Mouse (Mus musculus): ENCODE data around the gene Gm9918. TPM values are rescaled to one million over a fixed set of nuclear protein-coding genes. Genes with fewer than 3 reads are reported as not detected.
"Not testable (repeated sequence)": the region's sequence is repeated elsewhere in the genome, so short reads cannot be mapped to it uniquely, and the experiment has no call there.

The Gm9918 gene
- polyA plus RNA-seq (2016; fragmentation: Nextera tagmentation; extraction: Ambion mirVana): 0.99 and 1.1 TPM in 2 replicates

DNA sequence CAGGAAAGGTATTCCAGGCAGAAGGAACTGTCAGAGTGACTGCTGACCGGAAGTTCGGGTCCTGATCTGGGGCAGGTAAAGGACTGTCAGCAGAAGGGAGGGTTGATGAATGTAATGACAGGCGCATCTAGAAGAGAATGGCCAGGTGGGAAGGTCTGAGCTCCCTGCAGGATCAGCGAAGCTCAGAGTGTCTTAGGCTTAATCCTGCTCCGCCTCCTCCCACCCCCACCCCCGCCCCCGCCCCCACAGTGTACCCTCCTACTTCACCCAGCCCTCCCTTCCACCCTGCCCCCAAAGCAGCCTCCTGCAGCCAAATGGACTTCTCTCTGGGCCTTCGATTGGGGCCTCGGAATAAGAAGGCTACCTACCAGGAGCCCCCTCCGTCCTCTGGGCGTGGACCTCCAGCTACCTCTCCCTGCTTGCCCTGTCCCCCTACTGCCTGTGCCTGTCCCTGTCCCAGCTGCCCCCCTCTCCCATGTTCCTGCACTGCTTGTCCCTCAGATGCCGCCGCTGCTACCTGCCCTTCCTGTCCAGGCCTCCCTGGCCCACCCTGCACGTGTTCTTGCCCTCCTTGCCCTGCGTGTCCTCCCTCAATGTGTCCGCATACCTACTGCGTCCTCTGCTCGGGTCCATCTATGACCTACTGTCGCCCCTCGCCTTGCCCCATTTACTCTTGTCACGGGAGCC lies at the start of gene Gm9918:
TSS of gene Gm9918 (plus strand) at position 290 of the 687 bp plus-strand sequence.
- H3K9ac ChIP-seq: peak within 1 kb of the TSS; percentile 52
- peak within 1 kb of the TSS; percentile 55 for H3K4me2 ChIP-seq (replicated peaks)
- no peaks in the 10 kb centered on the region for H3K36me3 ChIP-seq
- peak; percentile 57; the same call in 1 of the 2 replicates for ATAC-seq (ENCODE audit: insufficient number of reproducible peaks, insufficient read depth, low FRiP score, low TSS enrichment)
- H3K27ac ChIP-seq: no peak within 1 kb of the TSS
- peaks cover 20% of the 10 kb centered on the region for H3K4me1 ChIP-seq
- no peaks in the 10 kb centered on the region for H3K9me3 ChIP-seq
- H3K27me3 ChIP-seq: no peaks in the 10 kb centered on the region
- WGBS: 7% methylated on average over 21 of the region's 21 CpGs
- H3K4me3 ChIP-seq: peak within 1 kb of the TSS; percentile 35

DNA sequence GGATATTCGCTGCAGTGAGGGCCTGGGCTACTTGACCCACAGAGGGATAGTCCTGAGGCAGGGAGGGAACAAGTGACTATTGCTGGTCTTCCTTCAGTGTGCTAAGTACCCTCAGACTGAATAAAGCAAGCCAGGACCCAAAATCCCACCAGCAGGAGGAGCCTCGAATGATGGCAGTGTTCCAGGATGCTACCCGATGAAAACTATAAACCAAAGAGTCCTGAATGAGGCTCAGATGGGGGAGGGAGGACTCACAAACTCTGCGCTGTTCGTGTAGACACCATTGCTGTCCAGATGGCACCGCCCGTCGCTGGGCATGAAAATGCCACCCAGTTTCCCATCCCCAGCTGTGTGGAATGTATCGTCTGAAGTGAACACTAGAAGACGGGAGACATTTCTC lies 48.0 kb upstream of the Gm9918 start:
- 61% methylated on average over 10 of the region's 10 CpGs for WGBS
- no peaks in the 10 kb centered on the region for H3K9me3 ChIP-seq
- no peak overlapping the region for H3K4me2 ChIP-seq (replicated peaks)
- no peak for ATAC-seq (ENCODE audit: insufficient number of reproducible peaks, insufficient read depth, low FRiP score, low TSS enrichment)
- H3K36me3 ChIP-seq: 0 out of 2 replicates have a peak, but pooled peaks cover 4% of the 10 kb centered on the region
- H3K4me1 ChIP-seq: peaks cover 13% of the 10 kb centered on the region; the same call in 1 of the 2 replicates
- no peak overlapping the region for H3K4me3 ChIP-seq
- H3K27ac ChIP-seq: no peak overlapping the region
- H3K9ac ChIP-seq: no peak overlapping the region
- peaks cover 14% of the 10 kb centered on the region for H3K27me3 ChIP-seq

DNA sequence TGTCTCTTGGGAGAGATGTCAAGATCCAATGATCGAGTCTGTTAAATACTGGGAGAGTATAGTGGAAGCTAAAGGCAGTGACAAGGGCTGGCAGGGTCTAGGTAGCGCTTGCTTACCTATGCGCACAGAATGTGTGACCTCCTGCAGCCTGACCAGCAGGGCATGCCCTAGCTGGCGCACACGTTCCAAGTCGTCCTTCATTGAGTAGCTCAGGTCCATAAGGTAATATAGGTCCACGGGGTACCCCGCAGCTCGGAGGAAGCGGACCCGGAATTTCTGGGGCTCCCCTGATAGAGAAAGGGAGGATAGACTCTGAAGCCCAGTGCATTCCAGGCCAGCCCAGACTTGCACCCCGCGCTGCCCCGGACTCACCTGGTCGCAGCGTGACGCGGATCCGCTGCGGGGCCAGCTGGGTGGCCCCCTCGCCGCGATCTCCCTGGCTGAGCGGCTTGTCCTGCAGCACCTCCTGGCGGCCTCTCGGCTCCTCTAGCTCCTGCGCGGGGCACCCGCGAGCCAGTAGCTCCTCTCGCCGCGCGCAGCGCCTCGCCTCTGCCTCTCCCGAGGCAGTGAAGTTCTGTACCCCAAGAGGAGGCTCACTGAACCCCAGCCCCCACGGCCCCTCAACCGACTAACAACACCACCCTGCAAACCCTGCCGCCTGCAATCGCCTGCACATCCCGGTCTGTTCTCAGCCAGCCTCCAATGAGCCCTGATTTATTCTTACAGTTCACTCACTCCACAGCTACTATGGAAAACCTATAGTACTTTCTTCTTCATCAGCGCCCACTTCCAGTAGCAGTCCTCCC lies 46.0 kb upstream of the Gm9918 start:
- peak; percentile 85 for ATAC-seq (ENCODE audit: insufficient number of reproducible peaks, insufficient read depth, low FRiP score, low TSS enrichment)
- WGBS: 3% methylated on average over 43 of the region's 43 CpGs

DNA sequence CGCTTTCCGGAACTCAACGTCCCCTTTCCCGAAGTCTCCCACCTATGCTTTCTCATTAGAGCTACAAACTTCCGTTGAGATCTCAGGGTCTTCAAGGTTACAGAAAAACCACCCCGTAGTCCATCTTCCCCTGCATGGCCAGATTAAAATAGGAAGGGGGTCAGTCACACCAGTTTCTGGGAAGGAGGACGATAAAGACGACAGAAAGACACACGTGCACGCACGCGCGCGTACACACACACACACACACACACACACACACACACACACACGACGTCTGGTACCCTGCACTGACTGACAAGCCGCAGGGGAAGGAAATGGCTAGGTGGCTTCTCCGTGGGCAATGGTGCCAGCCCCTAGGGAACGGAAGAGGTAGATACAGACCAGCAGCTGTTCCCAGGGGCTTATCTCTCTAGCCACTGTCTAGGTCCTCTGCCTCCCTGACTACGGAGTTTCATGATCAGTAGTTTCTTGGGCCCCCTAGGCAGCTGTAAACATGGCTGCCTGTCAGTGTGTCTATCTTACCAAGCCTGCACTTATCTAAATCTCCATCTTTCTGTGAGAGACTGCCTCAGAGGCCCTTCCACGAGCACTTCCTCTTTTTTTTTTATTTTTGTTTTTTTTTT lies 45.3 kb upstream of the Gm9918 start:
- 14% methylated on average over 19 of the region's 21 CpGs for WGBS
- Histone ChIP-seq H3K4me2 (replicated peaks) (peak overlapping the region; percentile 57), H3K4me3 (peak overlapping the region; percentile 39), H3K36me3 (no peaks in the 10 kb centered on the region), H3K27ac (peak overlapping the region; percentile 64; the same call in 1 of the 2 replicates), H3K9ac (peak overlapping the region; percentile 28; the same call in 1 of the 2 replicates), H3K27me3 (peaks cover 14% of the 10 kb centered on the region), H3K9me3 (no peaks in the 10 kb centered on the region), H3K4me1 (peaks cover 13% of the 10 kb centered on the region; the same call in 1 of the 2 replicates)
- ATAC-seq (ENCODE audit: insufficient number of reproducible peaks, insufficient read depth, low FRiP score, low TSS enrichment): peak; percentile 44; the same call in 1 of the 2 replicates

More for the DNA sequence above, 46.0 kb upstream of the Gm9918 start:
- Histone ChIP-seq H3K27ac (peak overlapping the region; percentile 64; the same call in 1 of the 2 replicates), H3K4me2 (replicated peaks) (peak overlapping the region; percentile 57), H3K27me3 (peaks cover 14% of the 10 kb centered on the region), H3K4me3 (peak overlapping the region; percentile 39), H3K36me3 (no peaks in the 10 kb centered on the region), H3K4me1 (peaks cover 13% of the 10 kb centered on the region; the same call in 1 of the 2 replicates), H3K9ac (peak overlapping the region; percentile 28), H3K9me3 (no peaks in the 10 kb centered on the region)

- peaks cover 14% of the 10 kb centered on the region for H3K27me3 ChIP-seq
- not testable (repeated sequence) for ATAC-seq (ENCODE audit: insufficient number of reproducible peaks, insufficient read depth, low FRiP score, low TSS enrichment); H3K4me3 ChIP-seq; H3K27ac ChIP-seq; H3K9ac ChIP-seq; H3K4me2 ChIP-seq (replicated peaks); H3K36me3 ChIP-seq; H3K9me3 ChIP-seq
- peaks cover 13% of the 10 kb centered on the region; the same call in 1 of the 2 replicates for H3K4me1 ChIP-seq
- WGBS: 77% methylated on average over 6 of the region's 6 CpGs
Measured at GRCm38 (mm10) chr15:102225619-102226018, 44.7 kb upstream of the Gm9918 start.

- peaks cover 14% of the 10 kb centered on the region for H3K36me3 ChIP-seq
- H3K4me3 ChIP-seq: no peak overlapping the region
- no peak for ATAC-seq (ENCODE audit: insufficient number of reproducible peaks, insufficient read depth, low FRiP score, low TSS enrichment)
- H3K9me3 ChIP-seq: no peaks in the 10 kb centered on the region
- no peak overlapping the region for H3K27ac ChIP-seq
- no peak overlapping the region for H3K4me2 ChIP-seq (replicated peaks)
- H3K27me3 ChIP-seq: no peaks in the 10 kb centered on the region
- H3K9ac ChIP-seq: no peak overlapping the region
- 76% methylated on average over 17 of the region's 17 CpGs for WGBS
- peaks cover 8% of the 10 kb centered on the region for H3K4me1 ChIP-seq
Measured at GRCm38 (mm10) chr15:102230408-102231321, 39.7 kb upstream of the Gm9918 start.

DNA sequence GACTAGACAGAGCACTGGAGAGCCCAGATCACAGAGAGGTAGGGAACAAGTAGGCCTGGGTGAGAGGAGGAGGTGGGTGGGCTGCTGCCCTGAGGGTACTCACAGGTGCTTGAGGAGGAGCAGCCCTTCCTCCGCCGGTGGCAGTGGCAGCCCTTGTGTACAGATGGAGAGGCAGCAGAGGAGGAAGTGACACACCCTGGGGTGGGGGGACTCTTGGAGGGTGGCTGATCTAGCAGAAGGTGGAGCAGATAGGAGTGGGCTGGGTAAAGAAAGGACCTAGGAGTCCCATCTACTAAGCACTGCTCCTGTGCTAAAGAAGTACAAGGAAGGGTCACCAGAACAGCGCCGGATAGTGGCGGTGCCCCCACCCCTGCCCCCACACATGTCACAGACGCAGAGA lies 38.6 kb upstream of the Gm9918 start, which contains the start of gene Itgb7:
TSS of gene Itgb7 (minus strand) at position 197 of the 400 bp plus-strand sequence.
- Histone ChIP-seq H3K9ac (no peak within 1 kb of the TSS), H3K9me3 (no peaks in the 10 kb centered on the region), H3K4me1 (peaks cover 9% of the 10 kb centered on the region), H3K27ac (no peak within 1 kb of the TSS), H3K4me2 (replicated peaks) (no peak within 1 kb of the TSS), H3K27me3 (no peaks in the 10 kb centered on the region), H3K36me3 (peaks cover 23% of the 10 kb centered on the region), H3K4me3 (no peak within 1 kb of the TSS)
- no peak for ATAC-seq (ENCODE audit: insufficient number of reproducible peaks, insufficient read depth, low FRiP score, low TSS enrichment)
- 38% methylated on average over 6 of the region's 6 CpGs for WGBS

- H3K27ac ChIP-seq: no peak overlapping the region
- no peak overlapping the region for H3K4me3 ChIP-seq
- peaks cover 31% of the 10 kb centered on the region for H3K36me3 ChIP-seq
- ATAC-seq (ENCODE audit: insufficient number of reproducible peaks, insufficient read depth, low FRiP score, low TSS enrichment): no peak
- no peak overlapping the region for H3K9ac ChIP-seq
- H3K9me3 ChIP-seq: no peaks in the 10 kb centered on the region
- no peaks in the 10 kb centered on the region for H3K27me3 ChIP-seq
- peaks cover 9% of the 10 kb centered on the region for H3K4me1 ChIP-seq
- WGBS: 84% methylated on average over 7 of the region's 7 CpGs
- no peak overlapping the region for H3K4me2 ChIP-seq (replicated peaks)
Measured at GRCm38 (mm10) chr15:102232764-102233163, 37.6 kb upstream of the Gm9918 start.

DNA sequence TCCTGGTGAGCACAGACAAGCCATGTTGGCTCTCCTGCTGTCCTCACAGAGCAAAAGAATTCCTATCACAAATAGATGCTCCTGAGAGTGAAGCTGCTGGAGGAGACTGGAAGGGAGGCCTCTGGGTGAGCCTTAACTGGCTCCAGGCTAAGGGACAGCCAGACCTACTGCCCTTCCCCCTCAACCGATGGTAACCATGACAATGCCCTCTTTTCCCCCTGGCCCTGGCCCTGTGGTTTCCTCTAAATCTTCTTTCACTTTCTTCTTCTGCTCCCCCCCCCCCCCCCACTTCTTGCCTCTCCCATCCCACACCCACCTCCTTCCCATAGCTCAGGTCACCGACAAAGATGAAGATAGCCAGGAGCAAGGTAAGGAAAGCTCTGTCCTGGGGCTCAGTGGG lies 36.5 kb upstream of the Gm9918 start:
- H3K9me3 ChIP-seq: no peaks in the 10 kb centered on the region
- H3K4me2 ChIP-seq (replicated peaks): no peak overlapping the region
- H3K4me3 ChIP-seq: no peak overlapping the region
- no peaks in the 10 kb centered on the region for H3K27me3 ChIP-seq
- H3K36me3 ChIP-seq: peaks cover 41% of the 10 kb centered on the region
- 16% methylated on average over 2 of the region's 2 CpGs for WGBS
- no peak overlapping the region for H3K27ac ChIP-seq
- no peak overlapping the region for H3K9ac ChIP-seq
- peaks cover 9% of the 10 kb centered on the region for H3K4me1 ChIP-seq
- no peak for ATAC-seq (ENCODE audit: insufficient number of reproducible peaks, insufficient read depth, low FRiP score, low TSS enrichment)

GRCm38 (mm10) chr15:102235371-102236027 lies 34.9 kb upstream of the Gm9918 start:
- Histone ChIP-seq H3K4me3 (no peak overlapping the region), H3K9ac (peak overlapping the region; percentile 15; the same call in 1 of the 2 replicates)
- ATAC-seq (ENCODE audit: insufficient number of reproducible peaks, insufficient read depth, low FRiP score, low TSS enrichment): peak; percentile 32; the same call in 1 of the 2 replicates

More at GRCm38 (mm10) chr15:102235371-102236027, 34.9 kb upstream of the Gm9918 start:
- no peaks in the 10 kb centered on the region for H3K27me3 ChIP-seq
- peaks cover 9% of the 10 kb centered on the region for H3K4me1 ChIP-seq
- 41% methylated on average over 21 of the region's 21 CpGs for WGBS
- peak overlapping the region; percentile 47 for H3K27ac ChIP-seq
- peaks cover 54% of the 10 kb centered on the region for H3K36me3 ChIP-seq
- H3K4me2 ChIP-seq (replicated peaks): no peak overlapping the region; the same call in 1 of the 2 replicates
- H3K9me3 ChIP-seq: no peaks in the 10 kb centered on the region
